Mouse (Mus musculus): ENCODE results near the gene Pskh1.

Pskh1 gene

DNA sequence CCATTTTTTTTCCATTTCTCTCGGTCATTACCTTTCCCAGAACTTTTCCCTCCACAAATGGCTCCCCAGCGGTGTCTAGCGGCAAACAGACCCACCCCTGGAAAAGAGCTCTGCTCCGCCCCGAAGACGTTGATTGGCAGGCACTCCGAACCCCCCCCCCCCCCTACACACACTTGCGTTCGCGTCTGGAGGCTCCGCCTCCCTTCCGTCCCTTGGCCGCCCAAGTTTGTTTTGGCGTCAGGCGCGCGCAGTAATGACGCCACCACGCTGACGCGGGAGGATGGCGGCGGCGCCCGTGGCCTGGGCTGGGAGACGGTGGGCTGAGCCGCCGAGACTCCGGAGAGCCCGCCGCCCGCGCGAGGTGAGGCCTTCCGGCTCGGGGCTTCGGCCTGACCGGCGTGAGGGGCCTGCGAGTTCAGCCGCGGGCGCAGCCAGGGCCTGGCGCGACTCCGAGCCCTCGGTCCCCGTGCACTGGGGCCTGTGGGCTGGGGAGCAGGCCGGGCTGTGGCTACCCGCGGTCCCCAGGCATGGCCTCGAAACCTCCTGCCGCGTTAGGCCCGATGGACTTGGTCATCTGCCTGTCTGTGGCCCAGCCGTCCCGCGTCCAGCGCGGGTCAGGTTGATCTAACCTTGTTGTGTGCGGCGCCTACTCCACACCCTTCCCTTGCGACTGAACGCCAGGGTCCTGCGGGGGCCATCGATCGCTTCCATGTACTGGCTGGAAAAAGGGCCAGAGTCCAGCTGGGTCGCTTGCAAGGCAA is at the start of gene Pskh1:
Pskh1 (plus strand) TSS at position 262 of the 761 bp plus-strand sequence.
- peak; percentile 98 for DNase-seq (ENCODE audit: low read depth, low spot score)

DNA sequence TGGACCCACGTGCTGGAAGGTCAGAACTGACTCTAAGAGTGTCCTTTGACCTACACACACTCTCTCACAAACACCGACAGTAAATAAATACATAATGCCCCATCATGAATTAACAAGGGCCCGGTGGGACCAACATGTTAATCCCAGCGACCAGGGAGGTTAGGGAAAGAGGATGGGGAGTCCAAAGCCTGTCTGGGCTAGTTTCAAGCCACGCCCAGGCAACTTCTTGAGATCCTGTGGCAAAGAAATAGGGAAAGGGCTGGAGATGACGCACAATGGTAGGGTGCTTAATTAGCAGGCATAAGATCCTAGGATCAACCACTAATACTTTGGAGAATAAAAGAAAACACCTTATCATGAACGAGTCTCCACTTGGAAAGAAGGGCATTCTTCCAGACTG is 49.6 kb upstream of the Pskh1 start:
- peak; percentile 68 for DNase-seq (ENCODE audit: low read depth, low spot score)

DNA sequence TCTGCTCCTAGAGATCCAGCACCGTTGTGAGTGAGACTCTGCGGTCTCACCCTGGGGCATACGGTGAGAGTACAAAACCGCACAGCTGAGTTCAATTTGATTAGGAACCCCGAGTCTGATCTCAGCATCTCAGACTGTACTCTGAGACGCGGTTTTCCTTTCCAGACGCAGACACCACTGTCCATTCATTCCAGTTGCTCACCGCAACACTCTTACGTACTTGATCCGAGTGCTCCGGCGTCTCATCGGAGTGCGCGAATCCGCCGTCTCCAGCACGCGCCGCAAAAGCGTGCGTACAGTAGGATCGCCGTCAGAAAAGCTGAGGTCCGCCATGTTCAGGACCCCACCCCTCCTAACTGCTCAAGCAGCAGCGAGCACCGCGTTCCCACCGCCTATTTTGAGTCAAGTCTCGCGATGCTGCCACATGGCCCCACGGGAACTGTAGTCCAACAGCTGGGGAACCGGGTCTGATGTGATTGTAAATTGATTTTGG is 48.5 kb upstream of the Pskh1 start:
- peak; percentile 97 for DNase-seq (ENCODE audit: low read depth, low spot score)

DNA sequence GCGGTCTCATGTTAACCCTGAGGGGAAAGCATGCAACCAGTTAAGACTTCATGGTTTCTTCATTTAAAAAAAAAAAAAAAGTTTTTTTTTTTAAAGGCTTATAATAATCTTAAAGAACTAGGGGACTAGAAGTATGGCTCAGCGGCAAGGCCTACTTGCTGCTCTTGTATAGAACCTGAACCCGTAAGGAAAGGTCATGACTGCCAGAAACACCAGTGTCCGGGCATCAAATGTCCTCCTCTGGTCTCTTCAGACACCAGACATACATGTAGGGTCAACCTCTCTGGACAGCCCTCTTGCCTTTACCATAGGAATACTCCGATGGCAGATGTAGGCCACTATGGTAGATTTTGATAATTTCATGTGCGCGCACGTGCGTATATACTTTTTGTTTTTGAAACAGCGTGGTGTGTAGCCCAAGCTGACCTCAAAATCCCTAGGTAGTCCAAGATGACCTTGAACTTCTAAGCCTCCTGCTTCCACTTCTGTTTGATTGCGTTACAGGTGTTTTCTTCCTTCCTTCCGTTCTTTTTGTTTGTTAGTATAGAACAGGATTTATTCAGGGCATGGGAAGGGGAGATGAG is 48.0 kb upstream of the Pskh1 start:
- DNase-seq (ENCODE audit: low read depth, low spot score) = no peak

DNA sequence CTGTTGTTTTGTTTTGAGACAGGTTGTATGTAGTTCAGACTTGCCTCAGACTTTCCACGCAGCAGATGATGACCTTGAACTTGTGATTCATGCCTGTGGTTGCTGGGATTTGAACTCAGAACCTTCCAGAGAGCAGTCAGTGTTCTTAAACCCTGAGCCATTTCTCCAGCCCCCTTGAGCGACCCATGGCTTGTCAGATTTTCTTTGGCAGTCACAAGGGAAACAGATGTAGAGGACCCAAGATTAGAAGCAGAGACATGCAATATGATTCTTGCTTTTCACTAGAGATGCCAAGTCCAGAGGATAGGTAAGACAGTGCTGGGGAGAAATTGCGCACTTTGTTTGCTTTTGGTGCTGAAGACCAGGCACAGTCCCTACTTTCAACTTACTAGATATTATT is 47.1 kb upstream of the Pskh1 start, which contains the start of gene Cenpt:
Cenpt (minus strand) TSS at position 101 of the 400 bp plus-strand sequence.
- DNase-seq (ENCODE audit: low read depth, low spot score) = no peak

DNA sequence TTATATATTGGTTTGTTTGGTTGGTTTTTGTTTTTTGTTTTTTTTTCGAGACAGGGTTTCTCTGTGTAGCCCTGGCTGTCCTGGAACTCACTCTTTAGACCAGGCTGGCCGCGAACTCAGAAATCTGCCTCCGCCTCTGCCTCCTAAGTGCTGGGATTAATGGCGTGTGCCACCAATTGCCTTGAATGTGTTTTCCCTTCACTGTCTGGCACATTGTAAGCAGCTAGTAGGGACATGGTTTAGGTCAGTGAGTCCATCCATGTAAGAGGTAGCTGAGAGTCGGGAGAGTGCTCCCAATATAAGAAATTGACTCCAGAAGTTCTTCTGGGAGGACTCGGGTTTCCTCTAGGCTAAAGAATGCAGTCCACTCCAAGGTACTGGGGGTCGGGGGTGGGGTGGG is 45.9 kb upstream of the Pskh1 start:
- DNase-seq (ENCODE audit: low read depth, low spot score) = no peak

DNA sequence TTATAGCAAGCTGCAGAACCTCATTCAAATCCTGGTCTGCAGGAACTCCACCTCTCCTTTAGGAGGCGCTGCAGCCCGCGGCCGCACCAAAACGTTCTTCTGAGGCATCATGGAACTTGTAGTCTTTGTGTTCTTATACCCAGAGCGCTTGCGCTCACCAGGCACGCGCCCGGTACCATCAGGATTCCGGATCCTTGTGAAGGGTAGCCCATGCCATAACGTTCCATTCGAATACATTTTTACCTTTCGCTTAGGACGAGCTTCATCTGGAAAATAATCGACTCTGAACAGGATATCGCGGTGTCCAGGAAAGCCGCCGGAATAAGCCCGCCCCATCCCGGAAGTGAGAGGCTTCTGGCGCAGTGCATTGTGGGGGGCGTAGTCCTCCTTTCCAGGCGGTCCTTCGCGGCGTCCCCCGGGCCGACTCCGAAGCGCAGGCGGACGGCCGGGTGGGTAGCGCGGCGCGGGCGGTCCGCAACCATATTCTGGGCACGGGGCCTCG is 45.5 kb upstream of the Pskh1 start, which contains the start of gene Thap11:
Thap11 (plus strand) TSS at position 418 of the 502 bp plus-strand sequence.
- peak; percentile 95 for DNase-seq (ENCODE audit: low read depth, low spot score)

DNA sequence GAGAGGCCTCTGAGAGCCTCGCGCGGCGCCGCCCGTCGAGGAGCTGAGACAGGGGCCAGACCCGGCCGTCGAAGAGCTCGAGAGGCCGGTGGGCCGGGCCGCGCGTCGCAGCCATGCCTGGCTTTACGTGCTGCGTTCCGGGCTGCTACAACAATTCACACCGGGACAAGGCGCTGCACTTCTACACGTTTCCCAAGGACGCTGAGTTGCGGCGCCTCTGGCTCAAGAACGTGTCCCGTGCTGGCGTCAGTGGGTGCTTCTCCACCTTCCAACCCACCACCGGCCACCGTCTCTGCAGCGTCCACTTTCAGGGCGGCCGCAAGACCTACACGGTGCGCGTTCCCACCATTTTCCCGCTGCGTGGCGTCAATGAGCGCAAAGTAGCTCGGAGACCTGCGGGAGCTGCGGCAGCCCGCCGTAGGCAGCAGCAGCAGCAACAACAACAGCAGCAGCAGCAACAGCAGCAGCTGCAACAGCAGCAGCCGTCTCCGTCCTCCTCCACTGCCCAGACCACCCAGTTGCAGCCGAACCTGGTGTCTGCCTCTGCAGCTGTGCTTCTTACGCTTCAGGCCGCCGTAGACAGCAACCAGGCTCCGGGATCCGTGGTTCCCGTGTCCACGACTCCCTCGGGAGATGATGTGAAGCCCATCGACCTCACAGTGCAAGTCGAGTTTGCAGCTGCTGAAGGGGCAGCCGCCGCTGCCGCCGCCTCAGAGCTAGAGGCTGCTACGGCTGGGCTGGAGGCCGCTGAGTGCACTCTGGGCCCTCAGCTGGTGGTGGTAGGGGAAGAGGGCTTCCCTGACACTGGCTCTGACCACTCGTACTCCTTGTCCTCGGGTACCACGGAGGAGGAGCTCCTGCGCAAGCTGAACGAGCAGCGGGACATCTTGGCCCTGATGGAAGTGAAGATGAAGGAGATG is 44.7 kb upstream of the Pskh1 start:
- peak; percentile 44 for DNase-seq (ENCODE audit: low read depth, low spot score)

DNA sequence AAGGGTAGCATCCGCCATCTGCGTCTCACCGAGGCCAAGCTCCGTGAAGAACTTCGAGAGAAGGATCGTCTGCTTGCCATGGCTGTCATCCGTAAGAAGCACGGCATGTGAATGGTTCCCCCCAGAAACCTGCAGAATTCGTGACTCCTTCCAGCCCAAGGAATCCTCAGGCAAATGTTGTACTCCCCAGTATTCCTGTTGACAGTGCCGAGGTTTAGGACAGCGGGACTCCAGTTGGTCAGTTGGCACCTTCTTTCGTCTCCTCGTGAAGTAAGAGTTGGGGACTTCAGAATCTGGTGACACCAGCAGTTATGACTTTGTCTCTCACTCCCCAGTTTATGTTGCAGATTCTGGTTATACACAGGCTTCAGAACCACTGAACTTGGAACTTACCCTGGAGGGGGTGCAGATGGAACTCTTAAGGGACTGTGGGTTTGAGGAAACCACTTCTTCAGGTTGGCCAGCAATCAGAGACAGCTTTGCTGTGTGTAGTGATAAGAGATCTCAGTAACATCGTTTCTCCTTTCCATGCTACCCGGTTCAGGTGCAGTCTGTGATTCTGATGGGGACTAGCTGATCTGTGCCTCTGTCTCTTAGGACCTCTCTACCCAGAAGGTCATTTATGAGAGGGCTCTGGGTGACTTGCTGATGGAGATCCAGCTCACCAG is 43.9 kb upstream of the Pskh1 start:
- DNase-seq (ENCODE audit: low read depth, low spot score) = no peak

DNA sequence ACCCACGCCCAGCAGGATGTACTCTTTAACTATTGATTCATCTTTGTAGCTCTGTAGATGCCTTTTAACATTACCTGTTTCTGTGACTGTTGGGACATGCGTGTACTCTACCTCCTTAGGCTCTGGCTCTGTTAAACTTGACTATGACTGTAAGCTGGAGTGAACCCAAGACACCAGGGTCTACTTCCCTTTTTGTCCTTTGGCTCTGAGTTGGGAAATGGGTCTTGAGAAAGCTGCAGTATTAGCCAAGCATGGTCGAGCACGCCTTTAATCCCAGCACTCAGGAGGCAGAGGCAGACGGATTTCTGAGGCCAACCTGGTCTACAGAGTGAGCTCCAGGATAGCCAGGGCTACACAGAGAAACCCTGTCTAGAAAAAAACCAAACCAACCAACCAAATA is 41.7 kb upstream of the Pskh1 start:
- no peak for DNase-seq (ENCODE audit: low read depth, low spot score)

DNA sequence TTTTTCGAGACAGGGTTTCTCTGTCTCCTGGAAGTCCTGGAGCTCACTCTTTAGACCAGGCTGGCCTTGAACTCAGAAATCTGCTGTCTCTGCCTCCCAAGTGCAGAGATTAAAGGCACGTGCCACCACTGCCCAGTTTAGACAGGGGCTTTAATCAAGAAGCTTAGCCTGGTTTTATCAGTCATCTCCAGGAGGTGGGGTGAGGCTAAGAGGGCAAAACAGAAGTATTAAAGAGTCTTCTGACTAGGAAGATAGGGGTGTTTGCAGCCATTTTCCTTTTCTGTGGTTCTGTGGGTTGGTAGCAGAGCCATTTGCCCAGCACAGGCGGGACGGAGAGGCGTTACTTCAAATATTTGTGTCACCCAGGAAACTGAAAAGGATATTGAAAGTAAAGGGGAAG is 40.9 kb upstream of the Pskh1 start:
- no peak for DNase-seq (ENCODE audit: low read depth, low spot score)

DNA sequence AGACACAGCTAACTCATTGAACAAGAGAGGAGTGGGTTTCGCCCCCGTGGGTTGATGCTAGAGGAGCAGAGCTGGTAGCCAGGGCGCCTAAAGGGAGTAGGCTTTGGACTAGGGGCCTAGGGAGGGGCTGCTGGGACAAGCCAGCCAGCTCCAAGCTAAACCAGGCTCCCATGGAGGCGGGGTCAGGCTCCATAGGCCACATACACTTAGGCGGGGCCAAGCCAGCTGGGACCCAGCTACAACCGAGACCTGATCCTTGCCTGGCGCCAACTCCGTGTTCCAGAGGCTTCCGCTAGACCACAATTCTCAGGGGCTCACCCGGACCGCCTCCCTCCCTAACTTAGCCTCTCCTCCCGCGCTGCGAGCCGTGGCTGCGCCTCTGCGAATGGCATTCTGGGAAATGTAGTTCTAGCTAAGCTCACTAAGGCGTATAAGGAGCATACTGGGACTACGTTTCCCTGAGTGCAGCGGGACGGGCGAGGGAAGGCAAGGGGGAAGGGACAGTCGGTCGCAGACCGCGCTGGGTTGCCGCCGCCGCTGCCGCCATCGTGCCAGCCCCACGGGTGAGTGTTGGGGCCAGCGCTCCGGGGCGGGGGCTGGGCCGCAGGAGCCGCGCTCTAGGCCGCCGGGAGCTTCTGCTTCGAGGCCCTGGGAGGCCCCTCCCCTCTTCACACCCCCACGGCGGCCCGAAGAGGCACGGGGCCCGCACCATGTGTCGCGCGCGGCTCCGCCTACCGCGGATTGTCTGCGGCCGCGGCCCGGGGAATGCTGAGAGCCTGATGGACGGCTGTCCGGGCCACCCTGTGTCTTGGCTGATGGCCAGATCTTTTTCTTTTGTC is 39.9 kb upstream of the Pskh1 start, which contains the start of gene Nutf2:
Nutf2 (plus strand) TSS at position 438 of the 839 bp plus-strand sequence.
- DNase-seq (ENCODE audit: low read depth, low spot score) = peak; percentile 100

DNA sequence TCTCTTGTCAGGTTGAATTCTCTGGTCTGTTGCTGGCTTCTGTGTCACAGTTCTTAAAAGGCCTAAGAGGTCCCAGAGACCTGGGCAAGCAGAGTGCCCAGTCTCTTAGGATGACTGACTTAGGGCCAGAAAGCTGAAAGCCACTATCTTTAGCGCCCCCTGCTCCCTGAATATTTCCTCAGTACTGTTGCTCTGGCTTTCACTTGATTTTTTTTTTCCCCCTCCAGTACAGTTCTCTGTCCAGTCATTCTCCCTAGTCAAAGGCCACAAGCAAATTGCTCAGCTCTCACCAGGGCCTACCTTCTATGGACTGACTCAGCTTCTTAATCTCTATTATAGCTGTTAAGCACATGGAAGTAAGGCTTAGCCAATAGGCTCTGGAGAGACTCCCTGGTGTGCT is 38.3 kb upstream of the Pskh1 start:
- no peak for DNase-seq (ENCODE audit: low read depth, low spot score)

DNA sequence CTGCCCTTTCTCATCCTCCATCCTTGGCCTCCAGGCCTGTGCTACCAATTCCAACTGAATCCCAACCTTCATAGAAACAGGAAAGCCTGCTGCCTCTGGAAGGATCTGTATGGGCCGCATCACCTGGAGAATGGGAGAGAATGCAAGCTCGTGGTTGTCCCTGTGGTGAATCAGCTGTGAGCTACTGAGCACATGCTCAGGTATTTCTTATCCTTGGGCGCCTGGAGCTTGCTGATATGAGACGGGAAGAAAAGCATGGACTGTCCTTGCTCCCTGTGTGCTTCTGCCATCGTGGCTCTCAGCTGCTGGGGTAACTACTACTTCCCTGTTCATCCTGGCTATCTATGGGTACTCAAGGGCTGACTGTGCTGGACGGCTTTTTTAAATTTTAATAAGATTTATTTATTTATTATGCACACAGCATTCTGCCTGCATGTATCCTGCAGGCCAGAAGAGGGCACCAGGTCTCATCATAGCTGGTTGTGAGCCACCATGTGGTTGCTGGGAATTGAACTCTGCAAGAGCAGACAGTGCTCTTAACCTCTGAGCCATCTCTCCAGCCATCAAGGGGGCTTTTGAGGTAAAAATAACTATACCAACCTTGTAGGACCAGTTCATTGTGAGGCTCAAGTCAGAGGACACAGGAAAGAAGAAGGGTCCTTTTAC is 33.7 kb upstream of the Pskh1 start:
- peak; percentile 38 for DNase-seq (ENCODE audit: low read depth, low spot score)

DNA sequence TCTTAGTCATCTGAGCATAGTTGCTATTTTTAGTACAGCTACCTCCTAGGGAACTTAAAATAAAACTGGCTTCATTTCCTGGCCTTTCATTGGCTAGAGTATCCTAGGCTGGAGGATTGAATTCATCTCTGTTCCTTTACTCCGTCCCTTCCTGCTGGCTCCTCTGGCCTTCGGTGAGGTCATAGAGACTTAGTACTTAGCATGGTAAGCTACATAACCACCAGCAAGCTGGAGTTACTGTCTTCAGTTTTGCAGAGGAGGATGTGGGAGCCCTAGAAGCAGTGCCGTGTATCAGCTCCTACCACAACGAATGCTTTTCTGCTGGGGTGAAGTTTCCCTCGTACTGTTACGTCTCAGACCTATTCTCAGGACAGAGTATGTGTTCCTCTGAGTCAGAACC is 25.9 kb upstream of the Pskh1 start:
- no peak for DNase-seq (ENCODE audit: low read depth, low spot score)

DNA sequence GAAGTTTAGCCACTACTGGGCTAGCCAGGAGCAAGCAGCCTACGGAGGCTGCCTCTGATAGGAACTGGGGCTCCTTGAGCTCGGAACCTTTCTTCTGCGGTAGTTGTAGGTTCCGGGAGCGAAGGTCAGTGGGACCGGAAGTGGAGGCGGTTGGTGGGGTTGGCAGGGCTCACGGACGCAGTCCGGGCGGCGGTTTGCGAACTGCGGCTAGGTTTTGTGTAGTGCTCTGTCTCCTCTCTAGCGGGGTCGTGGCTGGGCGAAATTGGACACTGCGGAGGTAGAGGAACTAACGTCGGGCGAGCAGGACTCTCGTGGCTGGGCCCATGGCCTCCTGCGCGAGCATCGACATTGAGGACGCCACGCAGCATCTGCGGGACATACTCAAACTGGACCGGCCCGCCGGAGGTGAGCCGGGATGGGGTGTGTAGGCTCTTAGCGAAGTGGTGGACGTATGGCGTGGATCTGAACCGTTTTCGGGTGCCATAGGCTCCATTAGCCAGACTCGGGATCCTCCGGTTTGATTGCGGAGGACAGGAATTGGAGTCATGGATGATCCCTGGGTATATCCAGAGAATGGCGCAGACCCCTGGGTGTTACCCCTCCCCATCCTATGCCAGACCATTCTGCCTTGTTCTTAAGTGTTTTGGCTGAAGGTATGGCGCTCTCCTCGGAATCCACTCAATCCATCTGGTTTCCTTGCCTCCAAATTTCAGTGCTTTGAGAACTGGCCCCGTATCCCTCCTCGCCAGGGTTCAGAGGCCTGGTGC is 19.3 kb upstream of the Pskh1 start, which contains the start of gene Edc4:
Edc4 (plus strand) TSS at position 128 of the 767 bp plus-strand sequence.
- peak; percentile 92 for DNase-seq (ENCODE audit: low read depth, low spot score)

DNA sequence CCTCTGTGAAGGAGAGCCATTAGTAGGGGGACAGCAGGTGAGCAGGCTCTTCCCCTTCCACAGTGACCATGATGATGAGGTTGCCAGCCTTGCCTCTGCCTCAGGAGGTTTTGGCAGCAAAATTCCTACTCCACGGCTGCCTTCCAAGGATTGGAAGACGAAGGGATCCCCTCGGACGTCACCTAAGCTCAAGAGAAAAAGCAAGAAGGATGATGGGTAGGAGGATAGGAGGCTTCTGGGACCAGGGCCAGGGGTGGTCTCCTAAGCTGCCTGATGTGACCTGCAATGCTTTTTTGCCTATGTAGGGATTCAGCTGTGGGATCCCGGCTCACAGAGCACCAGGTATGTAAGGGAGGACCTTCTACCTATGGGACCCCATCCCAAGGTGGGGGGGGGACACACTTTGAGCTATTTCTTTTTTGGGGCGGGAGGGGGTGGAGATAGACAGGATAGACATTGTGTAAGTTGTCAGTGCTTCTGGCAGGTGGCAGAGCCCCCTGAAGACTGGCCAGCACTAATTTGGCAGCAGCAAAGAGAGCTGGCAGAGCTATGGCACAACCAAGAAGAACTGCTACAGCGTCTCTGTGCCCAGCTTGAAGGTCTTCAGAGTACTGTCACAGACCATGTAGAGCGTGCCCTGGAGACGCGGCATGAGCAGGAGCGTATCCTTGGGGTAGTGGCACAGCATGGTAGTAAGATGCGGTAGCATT is 10.3 kb upstream of the Pskh1 start:
- no peak for DNase-seq (ENCODE audit: low read depth, low spot score)

DNA sequence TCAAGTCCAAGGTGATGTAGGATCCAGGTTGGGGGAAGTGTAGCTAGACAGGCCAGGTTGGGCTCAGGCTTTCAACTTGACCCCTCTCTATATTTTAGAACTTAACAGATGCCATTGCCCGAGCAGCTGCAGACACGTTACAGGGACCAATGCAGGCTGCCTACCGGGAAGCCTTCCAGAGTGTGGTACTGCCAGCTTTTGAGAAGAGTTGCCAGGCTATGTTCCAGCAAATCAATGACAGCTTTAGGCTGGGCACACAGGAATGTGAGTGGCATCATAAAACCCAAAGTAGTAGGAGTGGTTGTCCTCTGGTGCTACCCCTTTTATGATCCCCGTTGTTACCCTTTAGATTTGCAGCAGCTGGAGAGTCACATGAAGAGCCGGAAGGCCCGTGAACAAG is 9.4 kb upstream of the Pskh1 start:
- no peak for DNase-seq (ENCODE audit: low read depth, low spot score)
